Mouse (Mus musculus): ENCODE measurements around the gene Camkmt.

- no peak for TF ChIP-seq POLR2A (IDR thresholded peaks at IDR 0.05; ENCODE audit: control insufficient read depth, low read depth, low read length)
- TF ChIP-seq CTCF (IDR thresholded peaks at IDR 0.05; ENCODE audit: control insufficient read depth, insufficient read depth, insufficient replicate concordance, low read depth, low read length): no peak
Observed at GRCm38 (mm10) chr17:85308566-85308965, 218.2 kb downstream of the Camkmt start.
